ENCODE assay signal across 20 mouse cellular contexts in the genomic region with DNA sequence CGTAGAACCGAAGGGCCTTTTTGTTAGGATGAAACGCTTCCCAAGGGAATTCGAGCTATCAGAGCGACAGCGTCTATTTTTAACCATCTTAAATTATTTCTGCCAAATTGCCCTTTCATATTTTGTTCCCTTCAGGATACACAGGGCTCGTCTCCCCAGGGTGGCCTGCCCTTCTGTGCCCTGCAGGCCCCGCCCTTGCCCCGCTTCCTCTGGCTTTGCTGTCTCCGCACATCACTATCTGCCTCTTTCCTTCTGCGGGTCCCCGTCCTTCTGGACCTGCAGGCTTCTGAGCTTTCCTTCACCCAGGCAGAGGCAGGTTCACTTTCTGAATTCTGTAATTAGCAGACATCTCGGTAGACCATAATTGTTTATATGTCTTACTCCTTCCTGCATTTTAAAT. TPM values are rescaled to one million over a fixed set of nuclear protein-coding genes. Genes with fewer than 3 reads are reported as not detected.
DNase-seq lines count a peak whose midpoint lies in the region; ATAC-seq and TF ChIP-seq lines count a peak whose summit lies in the region.
"Had no signal": no experiment of that assay in that cellular context is flagged by ENCODE, and none has a peak within 500 bp of the region (broad histone marks: within the 10 kb centered on the region; RNA-seq: fewer than 3 reads in every experiment).

No protein-coding gene starts in this region.

- H3K9ac ChIP-seq in kidney, embryonic 14.5 days (ENCODE audit: low read depth, low read length) = no peak overlapping the region
- no peak overlapping the region for H3K9ac ChIP-seq in midbrain, postnatal 0 days (replicated peaks; ENCODE audit: low read length, poor library complexity, severe bottlenecking)
- no peak overlapping the region for H3K9ac ChIP-seq in midbrain, embryonic 14.5 days (replicated peaks; ENCODE audit: low read length)
- H3K9ac ChIP-seq: limb, embryonic 12.5 days; liver, embryonic 15.5 days had no signal

- H3K4me1 ChIP-seq in kidney, embryonic 14.5 days (ENCODE audit: control insufficient read depth, insufficient read depth, low read length) = peaks cover 47% of the 10 kb centered on the region
- H3K4me1 ChIP-seq in midbrain, postnatal 0 days (ENCODE audit: insufficient read depth, low read length) = no peaks in the 10 kb centered on the region; the same call in 1 of the 2 replicates
- no peaks in the 10 kb centered on the region for H3K4me1 ChIP-seq in midbrain, embryonic 14.5 days (ENCODE audit: control insufficient read depth, insufficient read depth, low read length)
- peaks cover 12% of the 10 kb centered on the region for H3K4me1 ChIP-seq in embryonic fibroblast, embryonic 13.5 days (ENCODE audit: control insufficient read depth, insufficient read depth, low read length)

- H3K27me3 ChIP-seq in kidney, embryonic 14.5 days (ENCODE audit: control insufficient read depth, insufficient read depth, low read length) = no peaks in the 10 kb centered on the region
- no peaks in the 10 kb centered on the region for H3K27me3 ChIP-seq in midbrain, postnatal 0 days (ENCODE audit: insufficient read depth, low read length)
- H3K27me3 ChIP-seq in midbrain, embryonic 14.5 days (ENCODE audit: control insufficient read depth, insufficient read depth, low read length) = no peaks in the 10 kb centered on the region
- H3K27me3 ChIP-seq: limb, embryonic 12.5 days; liver, embryonic 15.5 days had no signal

- no peak for TF ChIP-seq CTCF in gastrocnemius, adult 2 months (IDR thresholded peaks at IDR 0.05)
- TF ChIP-seq CTCF in midbrain, postnatal 0 days (IDR thresholded peaks at IDR 0.05) = no peak
- TF ChIP-seq CTCF in embryonic fibroblast, embryonic 13.5 days (IDR thresholded peaks at IDR 0.05; ENCODE audit: borderline replicate concordance, insufficient read depth, low read length) = no peak

- no peak for ATAC-seq in kidney, embryonic 14.5 days (ENCODE audit: low FRiP score, low TSS enrichment)
- no peak for ATAC-seq in midbrain, postnatal 0 days (ENCODE audit: low FRiP score)
- ATAC-seq in midbrain, embryonic 14.5 days (ENCODE audit: low FRiP score, low TSS enrichment) = no peak
- ATAC-seq: hindbrain, embryonic 16.5 days; intestine, postnatal 0 days had no signal

- DNase-seq in gastrocnemius, adult 2 months = peak; percentile 71
- no peak for DNase-seq in gastrocnemius, postnatal 4 days (ENCODE audit: low spot score in 2 of 2)
- DNase-seq in kidney, postnatal 25 days = no peak
- peak; percentile 27 for DNase-seq in midbrain, postnatal 0 days (ENCODE audit: low spot score)
- no peak for DNase-seq in midbrain, embryonic 14.5 days
- no peak for DNase-seq in embryo, embryonic 10 days (ENCODE audit: low spot score)
- DNase-seq: adrenal gland, adult 2 months; cerebellum, adult 11 months; cerebellum, postnatal 14 days; gastrocnemius, postnatal 36 days; heart, postnatal 10 days; lung, postnatal 14 days; thymus, adult 2 months had no signal

- no peaks in the 10 kb centered on the region for H3K9me3 ChIP-seq in kidney, embryonic 14.5 days (ENCODE audit: control insufficient read depth, low read length)
- H3K9me3 ChIP-seq in midbrain, postnatal 0 days (ENCODE audit: low read length) = no peaks in the 10 kb centered on the region
- H3K9me3 ChIP-seq in midbrain, embryonic 14.5 days (ENCODE audit: control insufficient read depth, low read length) = no peaks in the 10 kb centered on the region
- H3K9me3 ChIP-seq: limb, embryonic 12.5 days; liver, embryonic 15.5 days; midbrain, embryonic 10.5 days had no signal

- no peak overlapping the region for H3K4me2 ChIP-seq in kidney, embryonic 14.5 days (replicated peaks; ENCODE audit: low read depth, low read length)
- H3K4me2 ChIP-seq in midbrain, postnatal 0 days (ENCODE audit: low read depth, low read length, poor library complexity, severe bottlenecking) = no peak overlapping the region
- no peak overlapping the region for H3K4me2 ChIP-seq in midbrain, embryonic 14.5 days (ENCODE audit: low read length)
- H3K4me2 ChIP-seq: limb, embryonic 12.5 days; liver, embryonic 15.5 days had no signal

- 72% methylated on average over 13 of the region's 13 CpGs for WGBS in kidney, embryonic 14.5 days
- WGBS in midbrain, postnatal 0 days = 69% methylated on average over 13 of the region's 13 CpGs
- 89% methylated on average over 13 of the region's 13 CpGs for WGBS in midbrain, embryonic 14.5 days

- H3K4me3 ChIP-seq in gastrocnemius, adult 2 months = peak overlapping the region; percentile 2; the same call in 1 of the 2 replicates
- H3K4me3 ChIP-seq in kidney, embryonic 14.5 days (ENCODE audit: low read length) = no peak overlapping the region
- H3K4me3 ChIP-seq in midbrain, postnatal 0 days (ENCODE audit: low read depth, low read length) = no peak overlapping the region
- H3K4me3 ChIP-seq in midbrain, embryonic 14.5 days (replicated peaks; ENCODE audit: low read depth, low read length) = no peak overlapping the region
- H3K4me3 ChIP-seq in embryonic fibroblast, embryonic 13.5 days (ENCODE audit: insufficient read depth, low read length) = no peak overlapping the region
- H3K4me3 ChIP-seq: limb, embryonic 12.5 days; liver, embryonic 15.5 days; midbrain, embryonic 10.5 days had no signal

- no peaks in the 10 kb centered on the region; the same call in 1 of the 2 replicates for H3K36me3 ChIP-seq in kidney, embryonic 14.5 days (ENCODE audit: control insufficient read depth, insufficient read depth, low read length)
- H3K36me3 ChIP-seq in midbrain, postnatal 0 days (ENCODE audit: insufficient read depth, low read length) = 0 out of 2 replicates have a peak, but pooled peaks cover 3% of the 10 kb centered on the region
- no peaks in the 10 kb centered on the region for H3K36me3 ChIP-seq in midbrain, embryonic 14.5 days (ENCODE audit: control insufficient read depth, insufficient read depth, low read length)
- H3K36me3 ChIP-seq: liver, embryonic 15.5 days had no signal

- peak overlapping the region; percentile 92 for H3K27ac ChIP-seq in gastrocnemius, adult 2 months
- H3K27ac ChIP-seq in kidney, embryonic 14.5 days (ENCODE audit: low read depth, low read length) = peak overlapping the region; percentile 1; the same call in 1 of the 2 replicates
- no peak overlapping the region; the same call in 1 of the 2 replicates for H3K27ac ChIP-seq in midbrain, postnatal 0 days (ENCODE audit: low read depth, low read length)
- H3K27ac ChIP-seq in midbrain, embryonic 14.5 days (replicated peaks; ENCODE audit: low read depth, low read length) = no peak overlapping the region
- H3K27ac ChIP-seq in embryonic fibroblast, embryonic 13.5 days (ENCODE audit: insufficient read depth, low read length) = peak overlapping the region; percentile 35
- H3K27ac ChIP-seq: liver, embryonic 15.5 days; midbrain, embryonic 10.5 days had no signal

- no peak for TF ChIP-seq POLR2A in embryonic fibroblast, embryonic 13.5 days (IDR thresholded peaks at IDR 0.05; ENCODE audit: low read depth, low read length)

- intact Hi-C loops in gastrocnemius, adult 2 months (cut with DNase I) = loop anchor here (2.0 kb wide), 1 partner anchor 21 kb away; no protein-coding TSS in a partner anchor

RNA-seq across cellular contexts. Expression of gene Sept11, which starts 22.6 kb away (rescaled TPM):
- 10 to 100 TPM; 85.1 to 87.6 TPM for total RNA-seq in gastrocnemius, adult 2 months (2021)
- total RNA-seq in gastrocnemius, postnatal 4 days (2021) = 100 to 1,000 TPM; 246 to 256 TPM
- 131 and 224 TPM in 2 replicates for polyA plus RNA-seq in kidney, embryonic 14.5 days (2014; fragmentation: Nextera tagmentation; extraction: Ambion mirVana)
- 95.9 and 100 TPM in 2 replicates for total RNA-seq in midbrain, postnatal 0 days (2014; rRNA removed)
- 87.7 and 96.0 TPM in 2 replicates for polyA plus RNA-seq in midbrain, postnatal 0 days (2015; fragmentation: Nextera tagmentation; extraction: Ambion mirVana)
- 103 and 171 TPM in 2 replicates for polyA plus RNA-seq in midbrain, embryonic 14.5 days (2014; fragmentation: Nextera tagmentation; extraction: Ambion mirVana)
- 406 and 428 TPM in 2 replicates for polyA plus RNA-seq in embryonic fibroblast, embryonic 13.5 days (2011; ENCODE audit: insufficient read length, low read depth, missing spikeins)

Comparison
In these comparisons a context has a peak if more than half of its experiments do, and no peak if none do; other contexts are left out.
1. DNase-seq: peak in gastrocnemius, adult 2 months (single experiment) and midbrain, postnatal 0 days (single experiment); none in gastrocnemius, postnatal 4 days (0 of 2), kidney, postnatal 25 days (0 of 2), midbrain, embryonic 14.5 days (single experiment) and embryo, embryonic 10 days (single experiment).
2. H3K27ac ChIP-seq: peak in gastrocnemius, adult 2 months (single experiment), kidney, embryonic 14.5 days (single experiment) and embryonic fibroblast, embryonic 13.5 days (single experiment); none in midbrain, postnatal 0 days (single experiment) and midbrain, embryonic 14.5 days (single experiment).